In genomic region chr2:65685151-65685550, GRCm38 (mm10) we compare ENCODE assay signal across 22 mouse cellular contexts.
DNase-seq lines count a peak whose midpoint lies in the region; ATAC-seq lines count a peak whose summit lies in the region.
"Had no signal": no experiment of that assay in that cellular context is flagged by ENCODE, and none has a peak within 500 bp of the region (broad histone marks: within the 10 kb centered on the region; RNA-seq: fewer than 3 reads in every experiment).

No protein-coding gene starts in this region.

- ATAC-seq in cerebellum, adult (ENCODE audit: insufficient number of reproducible peaks, low FRiP score, low TSS enrichment) = peak; percentile 79; the same call in 1 of the 2 replicates
- ATAC-seq in frontal cortex, adult (ENCODE audit: low TSS enrichment) = peak; percentile 89
- ATAC-seq: activated CD4-positive, CD25-positive, alpha-beta regulatory T cell, adult 4 months; forebrain, embryonic 16.5 days; hindbrain, postnatal 0 days; intestine, embryonic 15.5 days; liver, embryonic 12.5 days; liver, postnatal 0 days had no signal

- no peak for DNase-seq in cerebellum, postnatal 36 days
- no peak for DNase-seq in frontal cortex, postnatal 10 days (ENCODE audit: low spot score in 2 of 2)
- DNase-seq in layer of hippocampus, adult 9-11 months = peak; percentile 78
- no peak for DNase-seq in layer of hippocampus, postnatal 25 days (ENCODE audit: extremely low spot score in 1 of 2, low spot score in 1 of 2)
- peak; percentile 79 for DNase-seq in telencephalon, adult 2 months (ENCODE audit: low read depth, low spot score)
- DNase-seq: adrenal gland, adult 2 months; adrenal gland, postnatal 36 days; gastrocnemius, adult 2 months; gastrocnemius, postnatal 36 days; heart, adult 18-20 months; heart, postnatal 36 days; kidney, adult 9 months; kidney, postnatal 10 days; liver, postnatal 0 days; lung, postnatal 36 days had no signal

Comparison
In these comparisons a context has a peak if more than half of its experiments do, and no peak if none do; other contexts are left out.
1. DNase-seq: peak in layer of hippocampus, adult 9-11 months (single experiment) and telencephalon, adult 2 months (single experiment); none in cerebellum, postnatal 36 days (0 of 2), frontal cortex, postnatal 10 days (0 of 2) and layer of hippocampus, postnatal 25 days (0 of 2).